Mouse (Mus musculus) heart, postnatal 0 days (tissue): ENCODE data around the gene Phyhd1.

Experiments
- CTCF ChIP-seq: IDR thresholded peaks from 2 replicates; pipeline ENCODE4 v1.5.1; 2016; ENCODE audit warnings: antibody characterized with exemption, control low read depth, low read depth
- EP300 ChIP-seq: IDR thresholded peaks from 2 replicates; pipeline ENCODE4 v1.6.1; 2016; ENCODE audit warnings: antibody characterized with exemption, low read depth

GRCm38 (mm10) chr2:30255631-30256395 is 10.2 kb upstream of the Phyhd1 start:
- TF ChIP-seq CTCF: no peak
- no peak for TF ChIP-seq EP300
